ENCODE assay signal across 29 mouse cellular contexts in genomic region chr2:92709668-92710067, GRCm38 (mm10).
"Had no signal": no experiment of that assay in that cellular context is flagged by ENCODE, and none has a peak within 500 bp of the region (broad histone marks: within the 10 kb centered on the region; RNA-seq: fewer than 3 reads in every experiment).

No protein-coding gene starts in this region.

- ATAC-seq: liver, embryonic 12.5 days; liver, postnatal 0 days; lung, postnatal 0 days; midbrain, embryonic 13.5 days; midbrain, embryonic 15.5 days; midbrain, embryonic 16.5 days had no signal

- H3K4me3 ChIP-seq: limb, embryonic 10.5 days; limb, embryonic 12.5 days; limb, embryonic 13.5 days; limb, embryonic 15.5 days; liver, embryonic 12.5 days; liver, embryonic 13.5 days; liver, embryonic 15.5 days; lung, embryonic 15.5 days; megakaryocyte, embryonic 14.5 days; midbrain, embryonic 10.5 days; midbrain, embryonic 12.5 days; midbrain, embryonic 13.5 days; midbrain, embryonic 15.5 days; myocyte; neural tube, embryonic 12.5 days had no signal

- DNase-seq: left cerebral cortex, postnatal 4 days; liver; liver, embryonic 13.5 days; liver, postnatal 0 days; lung, adult 18-20 months; lung, adult 2 months; lung, embryonic 14.5 days; lung, postnatal 10 days; lung, postnatal 14 days; lung, postnatal 36 days; midbrain, embryonic 14.5 days had no signal

- H3K27ac ChIP-seq: limb, embryonic 10.5 days; limb, embryonic 12.5 days; limb, embryonic 13.5 days; limb, embryonic 15.5 days; liver, embryonic 12.5 days; liver, embryonic 13.5 days; liver, embryonic 14.5 days; liver, embryonic 15.5 days; lung, embryonic 15.5 days; macrophage; midbrain, embryonic 10.5 days; midbrain, embryonic 12.5 days; midbrain, embryonic 13.5 days; neural tube, embryonic 12.5 days had no signal
